Mouse (Mus musculus) lung, embryonic 14.5 days (tissue): ENCODE measurements around the gene Trim13. TPM values are rescaled to one million over a fixed set of nuclear protein-coding genes. Genes with fewer than 3 reads are reported as not detected.
"Not testable (repeated sequence)": the region's sequence is repeated elsewhere in the genome, so short reads cannot be mapped to it uniquely, and the experiment has no call there.

Experiments
- ATAC-seq: fragments of 200-750 bp; cut with Nextera tagmentation; 2 replicates; pipeline ENCODE4 v1.8.0; 2017; ENCODE audit warnings: mild to moderate bottlenecking, moderate TSS enrichment, moderate library complexity; ENCODE audit not compliant: insufficient read depth
- DNase-seq: peaks from one replicate; pipeline ENCODE4 v3.0.0-alpha.2; 2015
- H3K27ac ChIP-seq: fragments of 300-500 bp; sonication (generic); 2 replicates; pipeline ENCODE4 v1.5.1; 2014; ENCODE audit warnings: low read depth, mild to moderate bottlenecking, moderate library complexity
- H3K27me3 ChIP-seq: fragments of 300-500 bp; sonication (generic); 2 replicates; pipeline ENCODE4 v1.6.1; 2014; ENCODE audit warnings: low read length, control low read depth; ENCODE audit not compliant: insufficient read depth
- H3K36me3 ChIP-seq: fragments of 300-500 bp; sonication (generic); 2 replicates; pipeline ENCODE4 v1.6.1; 2014; ENCODE audit warnings: control low read depth; ENCODE audit not compliant: insufficient read depth
- H3K4me1 ChIP-seq: fragments of 300-500 bp; sonication (generic); 2 replicates; pipeline ENCODE4 v1.6.1; 2014; ENCODE audit warnings: antibody characterized with exemption, control low read depth; ENCODE audit not compliant: insufficient read depth
- H3K4me2 ChIP-seq: fragments of 300-500 bp; sonication (generic); 2 replicates; pipeline ENCODE4 v1.6.1; 2014; ENCODE audit warnings: mild to moderate bottlenecking
- H3K4me3 ChIP-seq: fragments of 300-500 bp; sonication (generic); 2 replicates; pipeline ENCODE4 v1.5.1; 2014; ENCODE audit warnings: low read depth, low read length
- H3K9ac ChIP-seq: fragments of 300-500 bp; sonication (generic); 2 replicates; pipeline ENCODE4 v1.6.1; 2014
- H3K9me3 ChIP-seq: fragments of 300-500 bp; sonication (generic); 2 replicates; pipeline ENCODE4 v1.6.1; 2016; ENCODE audit warnings: low read depth, low read length, control low read depth
- CTCF ChIP-seq: IDR thresholded peaks from 2 replicates; pipeline ENCODE4 v1.5.1; 2016; ENCODE audit warnings: antibody characterized with exemption, low read depth
- WGBS: fragments of 180-500 bp; shearing (Covaris S2); extraction: QIAGEN DNeasy Blood & Tissue Kit; methylation state at CpG from one replicate; pipeline ENCODE4 v1.1.7; 2014; 5-methylcytosine and 5-hydroxymethylcytosine counted together
- polyA plus RNA-seq: library from polyadenylated mRNA; unstranded; fragments of >200 nt; fragmentation: Nextera tagmentation; extraction: Ambion mirVana; gene quantifications from 2 replicates; pipeline ENCODE4 v1.2.1, GENCODE M21; 2014

Trim13 gene
- 15.1 and 18.9 TPM in 2 replicates for polyA plus RNA-seq

DNA sequence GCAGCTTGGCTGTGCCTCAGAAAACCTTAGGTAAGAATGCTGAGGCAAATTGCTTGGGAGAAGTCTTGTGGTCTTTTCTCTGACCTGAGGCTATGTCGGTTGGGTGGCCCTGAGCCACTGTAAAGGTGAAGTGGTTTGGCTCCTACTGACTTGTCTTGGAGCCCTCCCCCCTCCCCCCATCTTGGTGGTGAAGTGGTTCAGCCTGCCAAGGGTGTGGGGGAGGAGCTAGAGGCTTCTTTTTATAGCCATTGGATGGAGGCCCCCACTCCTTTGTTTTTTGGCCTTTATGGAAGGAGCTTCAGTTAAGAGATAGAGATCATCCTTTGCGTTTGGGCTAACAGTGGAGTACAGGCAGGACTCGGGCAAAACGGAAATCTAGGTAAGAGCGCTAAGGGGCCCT lies at the start of gene Trim13:
Gene Trim13 (plus strand): TSS at position 280 of the 400 bp plus-strand sequence.
- Histone ChIP-seq H3K36me3 (0 out of 2 replicates have a peak, but pooled peaks cover 5% of the 10 kb centered on the region), H3K4me2 (peak within 1 kb of the TSS; percentile 63), H3K9ac (peak within 1 kb of the TSS; percentile 79; the same call in 1 of the 2 replicates), H3K9me3 (no peaks in the 10 kb centered on the region), H3K27me3 (no peaks in the 10 kb centered on the region), H3K4me1 (peaks cover 6% of the 10 kb centered on the region; the same call in 1 of the 2 replicates), H3K27ac (no peak within 1 kb of the TSS), H3K4me3 (peak within 1 kb of the TSS; percentile 72)
- no peak for DNase-seq
- no peak for ATAC-seq
- TF ChIP-seq CTCF, result no peak
- WGBS, result 53% methylated on average over 5 of the region's 5 CpGs

DNA sequence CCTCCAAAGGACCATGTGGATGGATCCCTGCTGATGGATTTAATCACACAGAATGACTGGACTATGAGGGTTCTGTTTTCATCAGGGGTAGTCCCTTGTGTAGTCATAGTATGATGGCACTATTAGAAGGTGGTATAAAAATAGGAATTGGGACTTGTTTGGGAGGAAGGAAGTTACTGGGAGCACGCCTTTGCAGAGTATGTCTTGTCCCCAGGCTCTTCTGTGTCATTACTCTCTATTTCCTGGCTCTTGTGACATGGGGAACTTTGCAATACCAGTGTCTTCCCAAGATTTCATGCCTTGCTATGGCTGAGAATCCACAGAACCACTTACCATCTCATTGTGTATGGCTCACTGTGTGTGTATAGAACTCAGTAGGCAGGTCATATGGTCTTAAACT lies 49.4 kb upstream of the Trim13 start:
- WGBS, result 88% methylated on average over 1 of the region's 1 CpGs
- Histone ChIP-seq H3K27me3 (no peaks in the 10 kb centered on the region), H3K9ac (no peak overlapping the region), H3K4me1 (no peaks in the 10 kb centered on the region), H3K4me3 (no peak overlapping the region), H3K27ac (no peak overlapping the region), H3K9me3 (no peaks in the 10 kb centered on the region), H3K4me2 (no peak overlapping the region), H3K36me3 (peaks cover 13% of the 10 kb centered on the region)
- no peak for TF ChIP-seq CTCF
- DNase-seq (no peak), ATAC-seq (no peak)

DNA sequence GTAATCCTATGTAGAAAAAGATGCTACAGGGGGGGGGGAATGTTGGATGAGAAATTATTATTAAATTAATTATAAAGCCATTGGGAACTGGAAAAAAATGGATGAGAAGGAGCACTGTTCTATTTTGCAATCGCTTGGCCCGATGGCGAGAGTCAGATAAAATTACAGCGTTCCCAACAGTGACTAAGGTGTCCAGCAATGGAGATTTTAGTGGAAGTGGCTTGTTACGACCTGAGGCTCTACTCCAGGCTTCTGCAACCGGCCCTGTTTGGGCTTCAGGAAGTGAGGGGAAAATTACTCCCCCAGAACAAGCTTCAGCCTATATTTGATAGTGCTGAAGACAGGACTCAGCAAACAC lies 42.1 kb upstream of the Trim13 start:
- Histone ChIP-seq H3K4me1 (no peaks in the 10 kb centered on the region), H3K27ac (peak overlapping the region; percentile 89), H3K9me3 (no peaks in the 10 kb centered on the region), H3K36me3 (no peaks in the 10 kb centered on the region), H3K9ac (peak overlapping the region; percentile 71), H3K4me3 (peak overlapping the region; percentile 63), H3K4me2 (peak overlapping the region; percentile 96), H3K27me3 (no peaks in the 10 kb centered on the region)
- TF ChIP-seq CTCF, result no peak
- ATAC-seq (no peak), DNase-seq (no peak)
- 4% methylated on average over 6 of the region's 6 CpGs for WGBS

DNA sequence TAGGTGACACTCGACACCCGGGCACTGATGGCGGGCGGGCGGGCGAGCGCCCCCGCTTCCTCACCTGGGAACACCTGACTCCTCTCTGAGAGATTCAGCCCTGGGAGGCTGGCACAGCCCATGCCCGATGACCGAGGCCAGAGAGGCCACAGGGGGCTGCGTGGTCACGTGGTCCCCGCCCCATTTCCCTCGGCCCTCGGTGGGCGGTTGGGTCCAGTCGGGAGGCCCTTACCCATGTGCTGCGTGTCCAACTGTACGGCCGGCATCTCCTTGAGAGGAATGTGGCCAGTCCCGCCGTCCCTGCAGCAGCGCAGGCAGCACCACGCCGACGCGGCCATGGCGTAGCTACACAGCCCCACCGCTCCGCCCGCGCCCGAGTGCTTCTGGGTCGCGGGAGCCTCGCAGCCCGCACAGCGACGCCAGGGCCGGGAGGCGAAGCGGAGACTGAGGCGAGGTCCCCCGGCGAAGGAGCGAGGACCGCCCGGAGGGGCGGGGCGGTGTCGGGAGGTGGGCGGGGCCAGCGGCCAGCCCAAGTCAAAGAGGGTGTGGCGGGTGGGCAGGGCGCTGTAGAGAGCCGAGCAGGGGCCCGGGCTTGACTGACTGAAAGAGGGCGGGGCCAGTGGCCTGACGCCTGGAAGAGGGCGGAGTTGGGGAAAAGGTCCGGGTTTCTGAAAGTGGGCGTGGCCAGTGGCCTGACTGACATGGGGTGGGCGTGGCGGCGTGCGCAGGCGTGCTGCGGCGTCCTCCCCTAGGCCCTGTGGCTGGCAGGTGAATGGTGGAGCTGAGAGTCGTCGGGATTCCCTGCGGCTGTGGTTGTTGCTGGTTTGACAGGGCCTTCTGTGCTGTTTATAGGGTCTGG lies 41.5 kb upstream of the Trim13 start, which contains the start of gene Spryd7:
Gene Spryd7 (minus strand): TSS at position 598 of the 859 bp plus-strand sequence.
- Histone ChIP-seq H3K9me3 (no peaks in the 10 kb centered on the region), H3K4me2 (peak within 1 kb of the TSS; percentile 96)
- peak; percentile 98 for ATAC-seq

DNA sequence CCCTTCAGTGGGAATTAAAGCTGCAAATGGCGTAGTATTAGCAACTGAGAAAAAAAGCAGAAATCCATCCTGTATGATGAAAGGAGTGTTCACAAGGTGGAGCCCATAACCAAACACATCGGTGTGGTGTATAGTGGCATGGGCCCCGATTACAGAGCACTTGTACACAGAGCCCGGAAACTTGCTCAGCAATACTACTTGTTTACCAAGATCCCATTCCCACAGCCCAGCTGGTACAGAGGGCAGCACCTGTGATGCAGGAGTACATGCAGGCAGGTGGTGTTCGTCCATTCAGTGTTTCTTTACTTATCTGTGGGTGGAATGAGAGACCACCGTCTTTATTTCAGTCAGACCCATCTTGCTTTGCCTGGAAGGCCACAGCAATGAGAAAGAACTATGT lies 39.1 kb upstream of the Trim13 start:
- Histone ChIP-seq H3K4me1 (no peaks in the 10 kb centered on the region), H3K9ac (no peak overlapping the region), H3K36me3 (no peaks in the 10 kb centered on the region), H3K4me2 (no peak overlapping the region), H3K9me3 (no peaks in the 10 kb centered on the region), H3K27ac (no peak overlapping the region), H3K27me3 (no peaks in the 10 kb centered on the region), H3K4me3 (no peak overlapping the region)
- ATAC-seq (no peak), DNase-seq (no peak)
- TF ChIP-seq CTCF, result no peak
- WGBS, result 71% methylated on average over 6 of the region's 6 CpGs

More for the DNA sequence above, 41.5 kb upstream of the Trim13 start, which contains the start of gene Spryd7:
- peak; percentile 99 for DNase-seq
- no peaks in the 10 kb centered on the region for H3K36me3 ChIP-seq
- under 1% methylated on average over 72 of the region's 72 CpGs for WGBS
- H3K4me1 ChIP-seq, result no peaks in the 10 kb centered on the region
- TF ChIP-seq CTCF, result peak; percentile 0; the same call in 1 of the 2 replicates
- peak within 1 kb of the TSS; percentile 63 for H3K4me3 ChIP-seq
- H3K9ac ChIP-seq, result peak within 1 kb of the TSS; percentile 71
- no peaks in the 10 kb centered on the region for H3K27me3 ChIP-seq
- H3K27ac ChIP-seq, result peak within 1 kb of the TSS; percentile 89

DNA sequence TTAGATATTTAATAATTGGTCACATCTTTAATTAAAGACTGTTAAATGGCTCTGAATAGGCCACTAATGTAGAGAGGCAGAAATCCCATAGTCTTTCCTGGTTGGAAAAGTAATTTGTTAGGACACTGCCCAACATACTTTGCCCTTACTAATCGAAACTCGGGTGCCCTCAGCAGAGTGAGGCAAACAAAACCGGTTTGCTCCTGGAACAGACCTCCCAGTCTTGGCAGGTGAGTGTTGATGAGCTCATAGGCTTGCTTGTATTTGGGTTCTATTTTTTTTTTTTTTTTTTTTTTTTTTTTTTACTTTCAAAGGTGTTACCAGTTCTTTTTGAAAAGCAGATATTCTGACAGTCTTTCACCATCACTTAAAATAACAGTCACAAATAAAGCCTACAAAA lies 38.2 kb upstream of the Trim13 start:
- H3K36me3 ChIP-seq, result no peaks in the 10 kb centered on the region
- 45% methylated on average over 3 of the region's 3 CpGs for WGBS
- no peaks in the 10 kb centered on the region for H3K9me3 ChIP-seq
- H3K9ac ChIP-seq, result no peak overlapping the region
- no peak overlapping the region for H3K4me3 ChIP-seq
- no peak overlapping the region for H3K27ac ChIP-seq
- peak; percentile 30 for DNase-seq
- H3K27me3 ChIP-seq, result no peaks in the 10 kb centered on the region
- no peak overlapping the region for H3K4me2 ChIP-seq
- H3K4me1 ChIP-seq, result no peaks in the 10 kb centered on the region
- no peak for ATAC-seq
- no peak for TF ChIP-seq CTCF

DNA sequence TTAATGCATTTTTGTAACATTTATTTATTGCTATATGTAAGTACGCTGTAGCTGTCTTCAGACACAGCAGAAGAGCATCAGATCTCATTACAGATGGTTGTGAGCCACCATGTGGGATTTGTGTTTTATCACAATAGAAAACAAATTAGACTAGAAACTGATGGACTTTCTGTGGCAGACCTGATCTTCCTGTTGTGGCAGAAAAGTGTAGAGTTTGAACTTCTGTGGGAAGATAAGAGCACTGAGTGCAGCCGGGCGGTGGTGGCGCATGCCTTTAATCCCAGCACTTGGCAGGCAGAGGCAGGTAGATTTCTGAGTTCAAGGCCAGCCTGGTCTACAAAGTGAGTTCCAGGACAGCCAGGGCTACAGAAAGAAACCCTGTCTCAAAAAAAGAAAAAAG lies 31.8 kb upstream of the Trim13 start:
- not testable (repeated sequence) for H3K36me3 ChIP-seq, DNase-seq, H3K4me2 ChIP-seq, H3K4me1 ChIP-seq, H3K27me3 ChIP-seq, H3K9me3 ChIP-seq, H3K27ac ChIP-seq, H3K4me3 ChIP-seq, ATAC-seq, H3K9ac ChIP-seq
- WGBS, result 87% methylated on average over 4 of the region's 4 CpGs
